Mouse (Mus musculus) heart, embryonic 10.5 days (tissue): ENCODE results near the gene Sec14l5. TPM values are rescaled to one million over a fixed set of nuclear protein-coding genes. Genes with fewer than 3 reads are reported as not detected.
A peak's percentile ranks its signal among the peaks of the same experiment; 100 is the strongest.

Experiments used
- DNase-seq: peaks from one replicate; pipeline ENCODE4 v3.0.0-alpha.2; 2017; ENCODE audit warnings: low spot score
- H3K27ac ChIP-seq: fragments of 300-500 bp; sonication (generic); 2 replicates; pipeline ENCODE4 v1.5.1; 2016; ENCODE audit warnings: mild to moderate bottlenecking
- H3K27me3 ChIP-seq: fragments of 300-500 bp; sonication (generic); 2 replicates; pipeline ENCODE4 v1.6.1; 2016; ENCODE audit warnings: mild to moderate bottlenecking; ENCODE audit not compliant: poor library complexity, insufficient read depth, severe bottlenecking
- H3K36me3 ChIP-seq: fragments of 300-500 bp; sonication (generic); 2 replicates; pipeline ENCODE4 v1.6.1; 2016; ENCODE audit warnings: mild to moderate bottlenecking, moderate library complexity
- H3K4me1 ChIP-seq: fragments of 300-500 bp; sonication (generic); 2 replicates; pipeline ENCODE4 v1.6.1; 2016; ENCODE audit warnings: mild to moderate bottlenecking
- H3K4me3 ChIP-seq: fragments of 300-500 bp; sonication (generic); 2 replicates; pipeline ENCODE4 v1.5.1; 2016; ENCODE audit warnings: mild to moderate bottlenecking, moderate library complexity
- H3K9me3 ChIP-seq: fragments of 300-500 bp; sonication (generic); 2 replicates; pipeline ENCODE4 v1.6.1; 2016; ENCODE audit warnings: mild to moderate bottlenecking, moderate library complexity
- WGBS: fragments of 180-500 bp; shearing (Covaris S2); methylation state at CpG from one replicate; pipeline ENCODE4 v1.1.7; 2016; 5-methylcytosine and 5-hydroxymethylcytosine counted together
- polyA plus RNA-seq: library from polyadenylated mRNA; unstranded; fragments of >200 nt; fragmentation: Nextera tagmentation; extraction: Ambion mirVana; gene quantifications from 2 replicates; pipeline ENCODE4 v1.2.1, GENCODE M21; 2016

The Sec14l5 gene
- polyA plus RNA-seq, 1 experiment from 2014 or later: not detected

DNA sequence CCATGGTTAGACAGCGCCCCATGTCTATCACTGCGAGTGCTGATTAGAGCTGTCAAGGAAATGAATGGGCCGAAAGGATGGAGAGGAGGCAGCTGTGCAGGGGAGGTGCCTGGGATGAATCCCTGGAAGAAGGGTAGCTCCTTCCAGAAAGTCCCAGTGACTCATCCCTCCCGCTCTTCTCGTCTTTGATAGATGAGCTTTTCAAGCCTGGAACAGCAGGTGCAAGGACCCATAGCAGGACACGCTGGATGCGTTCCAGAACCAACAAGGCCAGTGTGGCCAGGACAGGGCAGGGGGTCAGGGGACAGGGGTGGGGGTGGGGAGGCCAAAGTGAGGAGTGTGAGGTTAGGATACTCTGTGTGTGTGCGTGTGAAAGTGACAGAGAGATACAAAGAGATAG, 12.3 kb downstream of the Sec14l5 start:
- H3K4me1 ChIP-seq: peaks cover 23% of the 10 kb centered on the region
- H3K4me3 ChIP-seq: no peak overlapping the region
- H3K27ac ChIP-seq: no peak overlapping the region
- no peaks in the 10 kb centered on the region; the same call in 1 of the 2 replicates for H3K27me3 ChIP-seq
- H3K36me3 ChIP-seq: no peaks in the 10 kb centered on the region
- no peaks in the 10 kb centered on the region for H3K9me3 ChIP-seq
- DNase-seq: no peak
- 49% methylated on average over 8 of the region's 8 CpGs for WGBS

DNA sequence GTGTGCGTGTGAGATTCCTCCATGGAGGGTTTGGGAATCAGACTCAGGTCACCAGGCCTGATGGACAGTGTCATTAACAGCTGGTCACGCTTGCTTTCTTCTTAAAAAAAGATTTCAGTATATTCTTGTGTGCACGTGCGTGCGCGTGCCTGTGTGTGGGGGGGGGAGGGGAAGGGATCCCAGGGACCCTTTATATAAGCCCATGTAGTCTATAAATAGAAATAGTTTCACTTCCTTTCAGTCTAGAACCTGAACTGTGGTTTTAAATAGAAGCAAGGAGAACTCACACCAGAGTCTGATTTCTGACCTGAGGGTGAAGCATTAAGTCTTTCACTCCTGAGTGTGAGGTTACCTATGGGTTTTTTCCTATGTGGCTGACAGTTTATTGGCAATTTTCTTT, 17.4 kb downstream of the Sec14l5 start:
- 71% methylated on average over 6 of the region's 6 CpGs for WGBS
- no peaks in the 10 kb centered on the region for H3K36me3 ChIP-seq
- no peak overlapping the region for H3K4me3 ChIP-seq
- H3K27me3 ChIP-seq: no peaks in the 10 kb centered on the region
- peaks cover 26% of the 10 kb centered on the region for H3K4me1 ChIP-seq
- no peak overlapping the region for H3K27ac ChIP-seq
- DNase-seq: no peak
- no peaks in the 10 kb centered on the region for H3K9me3 ChIP-seq

DNA sequence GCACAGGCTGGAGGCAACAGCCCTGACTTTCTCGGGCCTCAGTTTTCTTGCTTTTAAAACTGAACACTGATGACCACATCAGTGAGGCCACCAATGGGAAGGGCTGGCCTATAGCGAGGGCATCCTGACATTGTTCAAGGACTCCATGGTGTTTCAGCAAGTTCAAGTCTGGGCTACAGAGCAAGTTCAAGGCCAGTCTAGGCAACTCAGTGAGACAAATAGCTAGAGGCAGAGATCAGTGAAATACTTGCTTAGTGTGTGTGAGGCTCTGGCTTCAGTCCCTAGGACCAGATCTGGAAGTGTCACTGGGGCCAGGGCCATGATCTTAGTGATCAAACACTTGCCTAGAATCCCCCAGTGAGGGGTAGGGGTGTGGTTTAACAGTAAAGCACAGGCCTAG, 21.1 kb downstream of the Sec14l5 start:
- H3K36me3 ChIP-seq: no peaks in the 10 kb centered on the region
- H3K9me3 ChIP-seq: no peaks in the 10 kb centered on the region
- no peaks in the 10 kb centered on the region for H3K27me3 ChIP-seq
- 89% methylated on average over 2 of the region's 2 CpGs for WGBS
- H3K27ac ChIP-seq: no peak overlapping the region
- H3K4me1 ChIP-seq: peaks cover 12% of the 10 kb centered on the region
- no peak for DNase-seq
- no peak overlapping the region for H3K4me3 ChIP-seq

DNA sequence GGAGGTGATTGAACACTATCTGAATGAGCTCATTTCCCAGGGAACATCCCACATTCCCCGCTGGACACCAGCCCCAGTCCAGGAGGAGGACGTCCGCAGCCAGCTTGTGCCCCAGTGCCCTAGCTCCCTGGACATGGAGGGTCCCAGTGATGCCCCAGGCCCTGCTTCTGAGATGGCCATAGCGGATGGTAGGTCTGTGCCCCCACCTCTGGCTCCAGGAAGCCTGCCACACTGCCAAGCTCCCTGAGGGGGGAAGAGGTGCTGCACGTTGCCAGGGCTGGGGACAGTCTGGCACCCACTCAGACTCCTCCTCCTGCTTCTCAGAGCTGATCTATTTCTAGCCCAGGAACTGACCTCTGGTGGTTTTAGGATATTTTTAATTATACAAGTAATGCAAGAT, 21.9 kb downstream of the Sec14l5 start:
- Histone ChIP-seq H3K36me3 (no peaks in the 10 kb centered on the region), H3K9me3 (no peaks in the 10 kb centered on the region), H3K4me1 (peaks cover 12% of the 10 kb centered on the region), H3K27me3 (no peaks in the 10 kb centered on the region), H3K27ac (no peak overlapping the region), H3K4me3 (no peak overlapping the region)
- DNase-seq: no peak
- 68% methylated on average over 5 of the region's 5 CpGs for WGBS

DNA sequence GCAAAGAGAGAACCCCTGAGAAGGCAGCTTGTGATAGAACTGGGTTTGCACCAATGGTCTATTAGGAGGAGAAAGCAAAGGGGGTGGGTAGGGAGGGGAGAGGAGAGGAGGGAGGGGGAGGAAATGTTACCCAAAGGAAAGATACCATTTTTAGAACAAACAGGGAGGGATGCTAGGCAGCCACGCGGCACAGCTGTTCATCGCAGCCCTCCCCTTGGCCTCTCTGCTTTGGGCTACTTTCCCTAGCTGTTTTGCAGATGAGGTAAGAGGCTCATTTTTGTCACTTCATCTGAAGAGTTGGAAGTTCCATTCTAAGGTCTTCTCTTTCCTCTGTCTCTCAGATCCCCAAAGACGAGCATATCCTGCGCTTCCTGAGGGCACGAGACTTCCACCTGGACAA, 25.7 kb downstream of the Sec14l5 start:
- no peak overlapping the region for H3K27ac ChIP-seq
- no peaks in the 10 kb centered on the region for H3K27me3 ChIP-seq
- no peak for DNase-seq
- peaks cover 5% of the 10 kb centered on the region; the same call in 1 of the 2 replicates for H3K4me1 ChIP-seq
- no peaks in the 10 kb centered on the region for H3K36me3 ChIP-seq
- WGBS: 93% methylated on average over 6 of the region's 6 CpGs
- no peaks in the 10 kb centered on the region for H3K9me3 ChIP-seq
- H3K4me3 ChIP-seq: no peak overlapping the region

DNA sequence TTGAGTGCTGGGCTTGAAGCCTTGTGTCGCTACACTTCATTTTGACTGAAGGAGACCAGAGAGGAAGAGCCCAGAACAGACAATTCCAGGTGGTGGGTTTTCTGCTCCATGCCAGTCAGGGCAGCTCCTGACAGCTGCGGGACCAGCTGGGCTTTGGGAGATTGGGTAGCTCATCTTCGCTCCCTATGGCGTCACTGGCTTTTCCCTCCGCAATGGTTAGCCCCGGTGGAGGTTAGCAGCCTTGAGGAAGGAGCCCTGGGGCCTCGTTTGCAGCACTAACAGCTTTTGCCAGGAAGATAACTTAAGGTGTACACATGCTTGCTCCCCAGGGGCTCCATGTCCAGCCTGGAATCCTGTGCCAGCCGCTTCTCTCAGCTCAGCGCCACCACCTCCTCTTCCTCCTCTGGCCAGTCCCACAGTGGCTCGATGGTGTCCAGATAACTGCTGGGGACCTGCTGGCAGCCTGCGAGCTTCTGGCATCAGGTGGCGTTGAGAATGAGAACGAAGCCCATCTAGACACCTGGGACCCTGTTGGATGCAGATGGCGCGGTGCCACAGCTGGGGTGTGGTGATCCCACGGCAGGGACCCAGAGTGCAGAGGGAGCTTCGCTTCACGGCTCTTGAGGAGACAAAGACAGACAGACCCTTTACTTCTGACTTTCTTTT, 36.5 kb downstream of the Sec14l5 start:
- H3K27me3 ChIP-seq: peaks cover 15% of the 10 kb centered on the region
- no peak overlapping the region for H3K27ac ChIP-seq
- 80% methylated on average over 18 of the region's 18 CpGs for WGBS
- H3K4me3 ChIP-seq: no peak overlapping the region
- no peaks in the 10 kb centered on the region for H3K9me3 ChIP-seq
- no peaks in the 10 kb centered on the region for H3K36me3 ChIP-seq
- peaks cover 12% of the 10 kb centered on the region; the same call in 1 of the 2 replicates for H3K4me1 ChIP-seq
- DNase-seq: no peak

DNA sequence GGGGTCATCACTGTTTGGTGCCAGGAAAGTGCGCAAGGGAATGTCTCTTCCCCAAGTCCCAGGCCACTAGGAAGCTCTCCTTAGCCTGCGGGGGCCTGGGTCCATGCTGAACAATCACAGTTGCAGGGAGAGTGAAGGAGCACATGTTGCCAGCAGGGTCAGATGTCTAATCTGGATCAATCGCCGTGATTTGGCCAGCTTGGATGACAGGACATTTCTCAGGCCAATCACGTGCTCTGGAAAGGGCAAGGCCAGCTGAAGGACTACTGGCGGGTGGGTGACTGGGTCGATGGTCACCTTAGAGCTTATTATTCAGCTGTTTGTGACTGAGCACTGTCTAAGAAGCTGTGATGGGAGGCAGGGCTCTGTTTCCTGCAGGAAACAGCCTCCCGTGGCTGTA, 37.2 kb downstream of the Sec14l5 start:
- 59% methylated on average over 8 of the region's 8 CpGs for WGBS
- H3K9me3 ChIP-seq: no peaks in the 10 kb centered on the region
- H3K27ac ChIP-seq: no peak overlapping the region
- no peak for DNase-seq
- H3K4me3 ChIP-seq: no peak overlapping the region
- peaks cover 15% of the 10 kb centered on the region for H3K27me3 ChIP-seq
- no peaks in the 10 kb centered on the region for H3K36me3 ChIP-seq
- peaks cover 12% of the 10 kb centered on the region; the same call in 1 of the 2 replicates for H3K4me1 ChIP-seq

DNA sequence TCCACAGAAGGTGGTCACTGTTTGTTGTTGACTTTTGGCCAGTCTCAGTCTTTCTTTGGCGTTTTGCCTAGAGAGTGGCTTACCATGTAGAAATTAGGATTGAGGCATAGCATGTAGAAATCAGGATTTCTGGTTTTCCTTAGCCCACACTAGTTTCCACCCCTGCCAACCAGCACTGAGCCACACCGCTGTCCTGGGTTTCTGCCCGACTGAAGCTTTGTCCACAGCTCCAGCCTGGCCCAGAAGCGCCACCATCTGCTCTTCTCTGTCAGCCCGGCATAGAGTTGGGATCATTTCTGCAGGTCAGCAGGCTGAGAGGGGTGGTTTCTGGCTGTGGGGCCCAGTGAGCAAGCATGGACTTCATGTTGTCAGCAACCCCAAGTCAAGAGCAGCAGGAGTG, 38.0 kb downstream of the Sec14l5 start:
- peaks cover 12% of the 10 kb centered on the region; the same call in 1 of the 2 replicates for H3K4me1 ChIP-seq
- H3K36me3 ChIP-seq: no peaks in the 10 kb centered on the region
- WGBS: 77% methylated on average over 5 of the region's 5 CpGs
- no peak for DNase-seq
- H3K27me3 ChIP-seq: peaks cover 15% of the 10 kb centered on the region
- no peak overlapping the region for H3K27ac ChIP-seq
- H3K9me3 ChIP-seq: no peaks in the 10 kb centered on the region
- no peak overlapping the region for H3K4me3 ChIP-seq

DNA sequence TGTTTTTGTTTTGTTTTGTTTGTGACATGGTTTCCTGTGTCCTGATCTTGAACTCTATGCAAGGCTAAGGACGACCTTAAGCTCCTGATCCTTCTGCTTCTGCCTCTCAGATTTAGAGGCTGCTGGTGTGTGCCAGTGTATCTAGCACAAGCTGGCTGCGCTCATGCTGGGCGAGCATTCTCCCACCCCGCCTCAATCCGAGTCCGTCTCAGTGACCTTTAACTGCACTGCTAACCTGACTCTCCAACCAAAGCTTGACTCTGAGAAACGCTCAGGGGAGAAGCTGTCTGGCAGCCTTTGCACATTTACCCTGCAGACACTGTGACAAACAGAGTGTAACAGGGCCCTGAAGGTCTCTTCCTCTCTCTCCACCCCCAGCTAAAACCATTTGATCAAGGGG, 38.8 kb downstream of the Sec14l5 start:
- no peaks in the 10 kb centered on the region for H3K36me3 ChIP-seq
- no peaks in the 10 kb centered on the region for H3K9me3 ChIP-seq
- H3K27ac ChIP-seq: no peak overlapping the region
- peaks cover 12% of the 10 kb centered on the region; the same call in 1 of the 2 replicates for H3K4me1 ChIP-seq
- DNase-seq: no peak
- peaks cover 9% of the 10 kb centered on the region for H3K27me3 ChIP-seq
- 70% methylated on average over 7 of the region's 7 CpGs for WGBS
- H3K4me3 ChIP-seq: no peak overlapping the region

DNA sequence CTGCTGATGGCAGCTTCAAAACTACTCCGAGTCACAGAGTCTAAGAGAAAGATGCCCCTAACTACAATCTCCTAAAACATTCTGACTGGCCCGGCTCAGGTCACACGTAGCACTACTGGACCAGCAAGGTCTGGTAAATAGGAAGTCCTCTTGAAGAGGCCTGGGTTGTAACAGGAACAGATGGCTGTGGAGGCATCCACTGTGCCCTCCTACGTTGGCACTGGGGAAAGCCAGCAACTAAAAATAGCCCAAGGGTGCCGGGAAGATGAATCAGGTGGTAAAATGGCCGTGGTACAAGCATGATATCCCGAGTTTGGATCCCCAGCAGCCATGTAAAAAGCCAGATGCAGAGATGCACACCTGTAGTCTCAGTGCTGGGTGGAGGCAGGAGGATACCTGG, 39.3 kb downstream of the Sec14l5 start:
- Histone ChIP-seq H3K4me1 (peaks cover 12% of the 10 kb centered on the region; the same call in 1 of the 2 replicates), H3K4me3 (no peak overlapping the region), H3K27ac (no peak overlapping the region), H3K9me3 (no peaks in the 10 kb centered on the region), H3K36me3 (no peaks in the 10 kb centered on the region), H3K27me3 (peaks cover 8% of the 10 kb centered on the region)
- no peak for DNase-seq
- WGBS: 64% methylated on average over 7 of the region's 7 CpGs

DNA sequence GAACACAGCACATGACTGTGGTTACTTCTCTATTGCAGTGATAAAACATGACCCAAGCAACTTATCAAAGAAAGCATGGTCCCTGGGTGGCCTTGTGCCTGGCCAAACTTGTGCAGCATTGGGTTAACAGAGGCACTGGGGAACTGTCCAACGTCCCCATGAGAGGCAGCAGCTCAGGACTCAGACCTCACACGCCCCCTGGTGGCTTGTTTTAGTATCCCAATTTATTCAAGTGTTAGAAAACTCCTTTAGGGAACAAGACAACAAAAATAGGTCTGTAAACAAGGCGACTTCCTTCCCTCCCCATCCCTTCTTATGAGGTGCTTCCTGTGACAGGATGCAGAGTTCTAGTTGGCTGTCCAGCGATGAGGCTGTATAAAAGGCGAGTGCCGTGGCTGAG, 48.2 kb downstream of the Sec14l5 start:
- Histone ChIP-seq H3K36me3 (peaks cover 20% of the 10 kb centered on the region), H3K4me3 (no peak overlapping the region), H3K4me1 (no peaks in the 10 kb centered on the region), H3K9me3 (no peaks in the 10 kb centered on the region), H3K27me3 (no peaks in the 10 kb centered on the region), H3K27ac (no peak overlapping the region)
- 25% methylated on average over 6 of the region's 6 CpGs for WGBS
- DNase-seq: no peak

DNA sequence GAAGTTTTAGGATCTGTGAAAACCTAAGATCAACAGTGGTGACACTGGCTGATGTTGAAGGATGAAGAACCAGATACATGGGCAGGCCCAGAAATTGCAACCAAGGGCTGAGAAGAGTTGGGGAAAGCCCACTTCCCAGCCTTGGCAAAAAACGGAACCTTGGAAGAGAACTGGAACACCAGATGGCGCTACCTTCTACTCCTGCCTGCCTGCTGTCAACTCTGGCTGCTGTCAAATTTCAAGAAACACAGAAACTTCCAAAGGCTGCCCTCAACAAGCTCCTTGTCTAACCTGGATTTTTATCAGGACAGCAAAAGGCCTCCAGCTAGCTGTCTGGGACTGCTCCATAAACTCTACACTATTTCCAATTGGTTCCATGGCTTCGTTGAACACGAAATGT, 55.8 kb downstream of the Sec14l5 start:
- no peaks in the 10 kb centered on the region for H3K9me3 ChIP-seq
- H3K4me3 ChIP-seq: peak overlapping the region; percentile 84
- 9% methylated on average over 4 of the region's 4 CpGs for WGBS
- DNase-seq: no peak
- peaks cover 16% of the 10 kb centered on the region; the same call in 1 of the 2 replicates for H3K4me1 ChIP-seq
- no peaks in the 10 kb centered on the region for H3K27me3 ChIP-seq
- H3K36me3 ChIP-seq: peaks cover 15% of the 10 kb centered on the region
- H3K27ac ChIP-seq: no peak overlapping the region

DNA sequence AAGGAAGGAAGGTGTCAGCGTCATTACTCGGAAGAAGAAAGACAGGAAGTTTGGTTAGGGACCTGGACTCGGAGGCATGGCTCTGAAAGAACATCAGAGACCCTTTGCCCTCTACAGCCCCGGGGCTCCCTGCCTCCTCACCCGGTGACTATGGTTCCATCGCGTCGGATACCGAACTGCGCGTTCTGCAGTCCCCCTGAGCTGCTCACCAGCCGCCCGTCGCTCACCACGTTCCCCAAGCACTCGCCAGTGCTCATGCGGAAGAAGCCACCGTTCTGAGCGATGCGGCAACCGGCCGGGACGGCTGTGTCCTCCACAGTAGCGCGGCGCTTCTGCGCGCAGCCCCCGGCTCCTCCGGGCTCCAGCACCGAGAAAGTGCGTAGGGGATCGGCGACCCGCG, 56.3 kb downstream of the Sec14l5 start:
- Histone ChIP-seq H3K4me1 (peaks cover 16% of the 10 kb centered on the region; the same call in 1 of the 2 replicates), H3K27me3 (no peaks in the 10 kb centered on the region), H3K36me3 (peaks cover 14% of the 10 kb centered on the region), H3K27ac (peak overlapping the region; percentile 82), H3K9me3 (no peaks in the 10 kb centered on the region), H3K4me3 (peak overlapping the region; percentile 84)
- no peak for DNase-seq
- WGBS: 1% methylated on average over 36 of the region's 36 CpGs
